Mouse (Mus musculus) kidney, adult 2 months (tissue): ENCODE measurements at regions not wholly inside any gene's neighbourhood (a gene's known extent, or its start where the extent isn't known, plus 50 kb on each side); places are given as distances from the start of the nearest gene placed in this dataset.

Experiments used
- CTCF ChIP-seq: fragments of 200-500 bp; conservative IDR thresholded peaks from 2 replicates; pipeline ENCODE4 v1.5.1; 2011; ENCODE audit warnings: low read depth, mild to moderate bottlenecking, control low read depth, low read length, moderate library complexity, mixed read lengths; ENCODE audit not compliant: insufficient read depth, insufficient read length
- POLR2A ChIP-seq: fragments of 200-500 bp; IDR thresholded peaks from one replicate; pipeline ENCODE4 v1.6.1; 2011; ENCODE audit warnings: low read depth, low read length, control low read depth

GRCm38 (mm10) chr3:83582256-83582655 is 183.9 kb upstream of the Sfrp2 start:
- no peak for TF ChIP-seq CTCF
- TF ChIP-seq POLR2A = no peak
